ENCODE assay signal across 22 mouse cellular contexts in the genomic region with DNA sequence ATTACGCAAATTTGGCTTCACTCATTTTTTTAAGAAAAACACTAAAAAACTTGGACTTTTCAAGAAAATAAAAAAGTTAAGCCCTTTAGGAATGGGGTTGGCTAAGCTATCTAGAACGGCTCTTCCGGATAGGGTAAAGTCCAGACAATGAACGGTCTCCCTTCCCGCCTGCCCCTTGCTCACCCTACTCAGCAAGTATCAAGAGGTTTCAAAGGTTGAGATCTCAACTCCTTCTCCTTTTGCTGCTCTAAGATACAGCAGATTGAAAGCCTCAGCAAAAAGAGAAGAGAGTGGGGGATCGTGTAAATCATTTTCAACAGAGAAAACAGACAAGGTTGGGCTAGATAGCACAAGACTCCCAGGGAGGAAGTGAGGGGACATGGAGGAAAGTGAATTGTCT. TPM values are rescaled to one million over a fixed set of nuclear protein-coding genes. Genes with fewer than 3 reads are reported as not detected.
DNase-seq lines count a peak whose midpoint lies in the region; ATAC-seq and TF ChIP-seq lines count a peak whose summit lies in the region.
"Had no signal": no experiment of that assay in that cellular context is flagged by ENCODE, and none has a peak within 500 bp of the region (broad histone marks: within the 10 kb centered on the region; RNA-seq: fewer than 3 reads in every experiment).

No protein-coding gene starts in this region.

- H3K27me3 ChIP-seq in kidney, embryonic 14.5 days (ENCODE audit: control insufficient read depth, insufficient read depth, low read length), result peaks cover 13% of the 10 kb centered on the region
- no peaks in the 10 kb centered on the region for H3K27me3 ChIP-seq in small intestine, adult 2 months (ENCODE audit: control insufficient read depth, insufficient read depth, low read length)

- no peak for TF ChIP-seq POLR2A in small intestine, adult 2 months (IDR thresholded peaks at IDR 0.05; ENCODE audit: low read depth, low read length)

- H3K4me3 ChIP-seq in kidney, embryonic 14.5 days (ENCODE audit: low read length), result no peak overlapping the region
- H3K4me3 ChIP-seq in small intestine, adult 2 months (ENCODE audit: low read depth, low read length), result no peak overlapping the region
- H3K4me3 ChIP-seq: embryonic facial prominence, embryonic 13.5 days; forebrain, embryonic 12.5 days; heart, adult 2 months; hindbrain, embryonic 10.5 days had no signal

- 90% methylated on average over 6 of the region's 6 CpGs for WGBS in kidney, embryonic 14.5 days
- WGBS in small intestine, adult 2 months, result 37% methylated on average over 6 of the region's 6 CpGs

- H3K27ac ChIP-seq in kidney, embryonic 14.5 days (ENCODE audit: low read depth, low read length), result no peak overlapping the region
- H3K27ac ChIP-seq in small intestine, adult 2 months (ENCODE audit: insufficient read depth, low read depth, low read length), result peak overlapping the region; percentile 76
- H3K27ac ChIP-seq: embryonic facial prominence, embryonic 13.5 days; forebrain, embryonic 12.5 days; heart, adult 2 months; hindbrain, embryonic 10.5 days had no signal

- peak; percentile 69 for DNase-seq in kidney, adult 11 months
- peak; percentile 40 for DNase-seq in kidney, postnatal 10 days
- no peak for DNase-seq in kidney, adult 18-20 months
- DNase-seq in thymus, postnatal 0 days (ENCODE audit: low spot score), result no peak
- no peak for DNase-seq in urinary bladder, postnatal 4 days (ENCODE audit: low spot score in 2 of 2)
- DNase-seq: adrenal gland, postnatal 10 days; cerebellum, adult 11 months; cerebellum, adult 8-10 months; cerebellum, postnatal 36 days; gastrocnemius, postnatal 10 days; heart, adult 2 months had no signal

- H3K4me2 ChIP-seq in kidney, embryonic 14.5 days (replicated peaks; ENCODE audit: low read depth, low read length), result no peak overlapping the region
- H3K4me2 ChIP-seq: embryonic facial prominence, embryonic 13.5 days; forebrain, embryonic 12.5 days; heart, embryonic 11.5 days had no signal

- no peak for ATAC-seq in kidney, embryonic 14.5 days (ENCODE audit: low FRiP score, low TSS enrichment)
- ATAC-seq: forebrain, embryonic 16.5 days had no signal

- peaks cover 4% of the 10 kb centered on the region; the same call in 1 of the 2 replicates for H3K9me3 ChIP-seq in kidney, embryonic 14.5 days (ENCODE audit: control insufficient read depth, low read length)
- H3K9me3 ChIP-seq: embryonic facial prominence, embryonic 13.5 days; forebrain, embryonic 12.5 days; hindbrain, embryonic 10.5 days had no signal

- H3K9ac ChIP-seq in kidney, embryonic 14.5 days (ENCODE audit: low read depth, low read length), result no peak overlapping the region
- H3K9ac ChIP-seq: embryonic facial prominence, embryonic 13.5 days; forebrain, embryonic 12.5 days had no signal

- H3K36me3 ChIP-seq in kidney, embryonic 14.5 days (ENCODE audit: control insufficient read depth, insufficient read depth, low read length), result no peaks in the 10 kb centered on the region
- H3K36me3 ChIP-seq in small intestine, adult 2 months (ENCODE audit: control insufficient read depth, insufficient read depth, low read length), result peaks cover 6% of the 10 kb centered on the region
- H3K36me3 ChIP-seq: embryonic facial prominence, embryonic 13.5 days; forebrain, embryonic 12.5 days; hindbrain, embryonic 10.5 days had no signal

- no peaks in the 10 kb centered on the region; the same call in 1 of the 2 replicates for H3K4me1 ChIP-seq in kidney, embryonic 14.5 days (ENCODE audit: control insufficient read depth, insufficient read depth, low read length)
- peaks cover 3% of the 10 kb centered on the region; the same call in 1 of the 2 replicates for H3K4me1 ChIP-seq in small intestine, adult 2 months (ENCODE audit: control insufficient read depth, insufficient read depth, insufficient read length, low read length)

- no peak for TF ChIP-seq CTCF in small intestine, adult 2 months (IDR thresholded peaks at IDR 0.05; ENCODE audit: extremely low read depth, insufficient read length, insufficient replicate concordance, low read depth, low read length)

RNA-seq across cellular contexts. Expression of a gene that starts 1.2 kb away (rescaled TPM):
- polyA plus RNA-seq in kidney, embryonic 14.5 days (2014; fragmentation: Nextera tagmentation; extraction: Ambion mirVana), result 5.8 and 12.1 TPM in 2 replicates
- 39.5 and 174 TPM in 2 replicates for polyA plus RNA-seq in small intestine, adult 2 months (2012; rRNA removed)
- polyA plus RNA-seq in thymus, postnatal 0 days (2015; fragmentation: Nextera tagmentation; extraction: Ambion mirVana), result 0.94 and 1.2 TPM in 2 replicates
- polyA plus RNA-seq: C2C12 had no signal

RNA-seq across cellular contexts. Expression of a gene that starts 31.0 kb away (rescaled TPM):
- polyA plus RNA-seq in kidney, embryonic 14.5 days (2014; fragmentation: Nextera tagmentation; extraction: Ambion mirVana), result not detected in 2 replicates
- polyA plus RNA-seq in small intestine, adult 2 months (2012; rRNA removed), result not detected in 2 replicates
- not detected in 2 replicates for polyA plus RNA-seq in thymus, postnatal 0 days (2015; fragmentation: Nextera tagmentation; extraction: Ambion mirVana)
- polyA plus RNA-seq: brain, embryonic 14.5 days; C2C12; embryonic facial prominence, embryonic 13.5 days; forebrain, embryonic 12.5 days; forebrain, embryonic 16.5 days; frontal cortex, adult 2 months; heart, embryonic 11.5 days; heart, embryonic 16.5 days; hindbrain, embryonic 10.5 days had no signal

Comparison
In these comparisons a context has a peak if more than half of its experiments do, and no peak if none do; other contexts are left out.
1. DNase-seq: peak in kidney, adult 11 months (single experiment) and kidney, postnatal 10 days (single experiment); none in kidney, adult 18-20 months (single experiment), thymus, postnatal 0 days (single experiment) and urinary bladder, postnatal 4 days (0 of 2).